Mouse (Mus musculus) layer of hippocampus, adult 2 months (tissue): ENCODE measurements around the gene Prrt1. TPM values are rescaled to one million over a fixed set of nuclear protein-coding genes. Genes with fewer than 3 reads are reported as not detected.

Source experiments
- DNase-seq, 2 experiments: peaks; one replicate each; pipeline ENCODE4 v3.0.0; 2022; ENCODE audit warnings: low spot score in 2 of 2
- H3K27ac ChIP-seq: fragments of 200-600 bp; 2 replicates; pipeline ENCODE4 v1.8.1; 2022
- H3K4me3 ChIP-seq: fragments of 200-600 bp; 2 replicates; pipeline ENCODE4 v1.8.1; 2022; ENCODE audit warnings: mild to moderate bottlenecking
- CTCF ChIP-seq: fragments of 200-600 bp; conservative IDR thresholded peaks from 2 replicates; pipeline ENCODE4 v1.8.1; 2022; ENCODE audit warnings: antibody characterized with exemption, mild to moderate bottlenecking, moderate library complexity
- total RNA-seq, 2 experiments: library from RNA; stranded (reverse); gene quantifications; 2 replicates each; pipeline ENCODE4 v1.2.3; 2021

The Prrt1 gene
- total RNA-seq, 2 experiments from 2014 or later: 276 to 305 TPM

- Histone ChIP-seq H3K4me3 (no peak overlapping the region), H3K27ac (peak overlapping the region; percentile 93)
- no peak for DNase-seq
- no peak for TF ChIP-seq CTCF
Measured at GRCm38 (mm10) chr17:34639461-34640255, 10.3 kb downstream of the Prrt1 start.

- no peak for DNase-seq
- TF ChIP-seq CTCF: peak; percentile 31
- Histone ChIP-seq H3K27ac (peak overlapping the region; percentile 93), H3K4me3 (no peak overlapping the region)
Measured at GRCm38 (mm10) chr17:34640778-34641601, 11.7 kb downstream of the Prrt1 start.

DNA sequence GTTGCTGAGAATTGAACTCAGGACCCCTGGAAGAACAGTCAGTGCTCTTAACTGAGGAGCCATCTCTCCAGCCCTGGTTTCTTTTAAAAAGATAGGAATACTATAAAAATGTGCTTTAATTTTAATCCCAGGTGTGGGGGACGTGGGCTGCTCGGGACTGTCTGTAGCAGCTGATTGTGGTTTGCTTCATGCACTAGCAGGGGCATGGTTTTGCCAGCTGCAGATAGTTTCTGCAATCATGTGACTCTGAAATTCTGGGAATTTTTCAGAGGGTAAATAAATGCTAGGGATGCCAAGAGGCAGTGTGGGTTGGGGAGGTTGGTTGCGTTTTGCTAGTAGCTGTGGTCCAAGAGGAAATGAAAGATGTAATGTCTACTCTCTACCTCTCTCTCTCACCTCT lies 12.6 kb downstream of the Prrt1 start:
- no peak for TF ChIP-seq CTCF
- H3K27ac ChIP-seq: peak overlapping the region; percentile 93

DNA sequence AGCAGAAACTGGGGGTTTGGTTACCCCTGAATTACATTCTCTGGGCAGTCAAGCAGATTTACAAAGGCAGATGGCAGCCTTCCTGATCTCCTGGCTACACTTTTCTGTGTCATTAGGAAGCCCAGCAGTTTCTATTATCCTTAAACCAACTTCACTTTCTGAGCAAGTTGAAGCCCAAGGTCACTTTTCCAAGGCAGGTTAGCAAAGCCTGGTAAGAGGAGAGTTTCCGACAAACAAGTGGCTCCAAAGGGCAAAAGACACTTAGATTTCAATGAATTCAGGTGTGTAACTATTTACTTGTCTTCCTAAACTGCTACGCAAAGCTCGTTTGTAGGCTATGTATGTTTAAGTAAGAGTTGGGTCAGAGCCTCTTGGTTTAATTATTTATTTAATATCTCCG lies 14.0 kb downstream of the Prrt1 start:
- no peak for DNase-seq
- TF ChIP-seq CTCF: no peak
- H3K4me3 ChIP-seq: no peak overlapping the region
- H3K27ac ChIP-seq: no peak overlapping the region

More for the DNA sequence above, 12.6 kb downstream of the Prrt1 start:
- no peak overlapping the region for H3K4me3 ChIP-seq
- no peak for DNase-seq

DNA sequence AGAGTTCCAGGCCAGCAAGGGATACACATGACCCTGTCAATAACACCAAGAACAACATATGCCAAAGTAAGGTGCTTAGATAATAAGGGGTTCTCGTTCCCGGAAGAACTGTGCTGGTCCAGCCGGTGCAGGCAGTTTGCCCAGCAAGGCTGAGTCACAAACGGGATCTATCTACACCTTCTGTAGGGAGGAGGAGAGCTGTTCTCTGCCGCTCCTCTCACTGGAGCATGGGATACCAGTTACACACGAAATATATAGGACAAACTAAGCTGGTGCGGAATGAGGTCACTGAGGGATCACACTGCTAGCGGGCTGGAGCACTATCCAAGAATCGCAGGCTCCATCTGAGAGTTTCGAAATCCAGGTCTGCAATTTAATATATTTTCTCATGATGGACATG lies 14.6 kb downstream of the Prrt1 start:
- Histone ChIP-seq H3K27ac (peak overlapping the region; percentile 91), H3K4me3 (no peak overlapping the region)
- DNase-seq: no peak
- no peak for TF ChIP-seq CTCF

GRCm38 (mm10) chr17:34644608-34645007 lies 15.3 kb downstream of the Prrt1 start, which contains the start of gene Fkbpl:
Gene Fkbpl (plus strand): TSS chr17:34644764.
- TF ChIP-seq CTCF: no peak
- peak; percentile 98 for DNase-seq
- Histone ChIP-seq H3K27ac (peak within 1 kb of the TSS; percentile 91), H3K4me3 (peak within 1 kb of the TSS; percentile 76)

GRCm38 (mm10) chr17:34645256-34645829 lies 16.0 kb downstream of the Prrt1 start:
- no peak for TF ChIP-seq CTCF
- DNase-seq: no peak
- peak overlapping the region; percentile 76 for H3K4me3 ChIP-seq
- H3K27ac ChIP-seq: peak overlapping the region; percentile 91

DNA sequence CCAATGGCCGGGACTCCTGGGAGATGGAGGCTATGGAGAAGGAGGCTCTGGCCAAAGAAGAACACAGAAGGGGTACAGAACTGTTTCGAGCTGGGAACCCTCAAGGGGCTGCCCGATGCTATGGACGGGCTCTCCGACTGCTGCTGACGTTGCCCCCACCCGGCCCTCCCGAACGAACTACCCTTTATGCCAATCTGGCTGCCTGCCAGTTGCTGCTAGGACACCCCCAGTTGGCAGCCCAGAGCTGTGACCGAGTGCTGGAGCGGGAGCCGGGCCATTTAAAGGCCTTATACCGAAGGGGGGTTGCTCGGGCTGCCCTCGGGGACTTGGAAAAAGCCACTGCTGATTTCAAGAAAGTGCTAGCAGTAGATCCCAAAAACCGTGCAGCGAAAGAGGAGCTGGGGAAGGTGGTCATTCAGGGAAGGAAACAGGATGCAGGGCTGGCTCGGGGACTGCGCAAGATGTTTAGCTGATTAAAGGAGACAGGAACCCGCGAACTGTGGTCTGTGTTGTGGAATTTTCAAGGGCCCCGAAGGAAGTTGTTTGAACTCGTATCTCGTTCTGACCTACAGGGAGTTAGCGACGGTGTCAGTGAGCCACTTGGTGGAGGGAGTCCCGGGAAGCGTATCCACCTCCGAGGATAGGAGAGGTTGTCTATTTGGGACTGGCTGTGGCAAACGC lies 16.6 kb downstream of the Prrt1 start:
- Histone ChIP-seq H3K4me3 (peak overlapping the region; percentile 76), H3K27ac (peak overlapping the region; percentile 9; the same call in 1 of the 2 replicates)
- TF ChIP-seq CTCF: no peak
- DNase-seq: no peak

GRCm38 (mm10) chr17:34646906-34647787 lies 17.8 kb downstream of the Prrt1 start, which contains the start of gene Atf6b:
Gene Atf6b (plus strand): TSS chr17:34647146.
- DNase-seq: peak; percentile 92 to 98
- peak within 1 kb of the TSS; percentile 99 for H3K4me3 ChIP-seq
- H3K27ac ChIP-seq: peak within 1 kb of the TSS; percentile 99
- TF ChIP-seq CTCF: no peak

GRCm38 (mm10) chr17:34648141-34648890 lies 19.0 kb downstream of the Prrt1 start:
- Histone ChIP-seq H3K4me3 (peak overlapping the region; percentile 99), H3K27ac (peak overlapping the region; percentile 99)
- DNase-seq: no peak
- TF ChIP-seq CTCF: no peak

GRCm38 (mm10) chr17:34649106-34649864 lies 20.0 kb downstream of the Prrt1 start:
- no peak for TF ChIP-seq CTCF
- peak overlapping the region; percentile 99 for H3K27ac ChIP-seq
- no peak for DNase-seq
- H3K4me3 ChIP-seq: peak overlapping the region; percentile 99; the same call in 1 of the 2 replicates
